Mouse (Mus musculus) E14TG2a.4 (cell line): ENCODE measurements around the gene Ube2c.

Experiments used
- H3K27me3 ChIP-seq: 2 replicates; pipeline ENCODE4 v1.6.1; 2014; ENCODE audit warnings: low read length, control low read depth; ENCODE audit not compliant: insufficient read depth
- H3K36me3 ChIP-seq: 2 replicates; pipeline ENCODE4 v1.6.1; 2014; ENCODE audit warnings: low read length, control low read depth; ENCODE audit not compliant: insufficient read depth
- H3K4me1 ChIP-seq: replicated peaks from 2 replicates; pipeline ENCODE4 v1.6.1; 2014; ENCODE audit warnings: low read depth, low read length, control low read depth
- H3K4me3 ChIP-seq: replicated peaks from 2 replicates; pipeline ENCODE4 v1.5.1; 2014; ENCODE audit warnings: mild to moderate bottlenecking, low read length
- H3K9me3 ChIP-seq: 2 replicates; pipeline ENCODE4 v1.6.1; 2014; ENCODE audit warnings: low read length, control low read depth
- CTCF ChIP-seq: conservative IDR thresholded peaks from 2 replicates; pipeline ENCODE4 v1.5.1; 2014; ENCODE audit warnings: low read length
- NANOG ChIP-seq: IDR thresholded peaks from 2 replicates; pipeline ENCODE4 v1.6.1; 2014; ENCODE audit warnings: borderline replicate concordance, low read length, mixed read lengths
- POU5F1 ChIP-seq: IDR thresholded peaks from 2 replicates; pipeline ENCODE4 v1.6.1; 2014; ENCODE audit warnings: low read length, borderline replicate concordance

Gene Ube2c

DNA sequence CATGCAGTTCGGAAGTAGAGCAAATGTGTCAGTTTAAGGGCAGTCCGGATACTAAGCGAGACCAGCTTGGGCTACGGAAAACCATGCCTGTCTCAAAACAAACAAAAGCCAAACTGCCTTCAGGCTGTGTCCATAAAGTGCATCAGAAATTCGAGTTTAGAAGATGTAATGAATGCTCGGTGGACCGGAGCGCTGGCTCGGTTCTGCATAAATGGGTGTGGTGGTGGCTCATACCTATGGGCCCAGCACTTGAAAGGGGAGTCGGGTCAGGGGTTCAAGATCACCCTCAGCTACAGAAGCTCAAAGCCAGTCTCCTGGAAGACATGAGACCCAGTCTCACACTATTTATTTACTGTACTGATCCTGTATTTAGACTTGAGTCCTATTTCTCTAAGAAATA, 18.1 kb downstream of the Ube2c start:
- Histone ChIP-seq H3K4me3 (no peak overlapping the region), H3K4me1 (peaks cover 75% of the 10 kb centered on the region), H3K36me3 (peaks cover 36% of the 10 kb centered on the region), H3K9me3 (no peaks in the 10 kb centered on the region), H3K27me3 (peaks cover 17% of the 10 kb centered on the region)
- no peak for TF ChIP-seq POU5F1
- no peak for TF ChIP-seq CTCF
- TF ChIP-seq NANOG = no peak

- Histone ChIP-seq H3K36me3 (peaks cover 43% of the 10 kb centered on the region), H3K9me3 (no peaks in the 10 kb centered on the region), H3K4me1 (peaks cover 82% of the 10 kb centered on the region), H3K27me3 (peaks cover 17% of the 10 kb centered on the region), H3K4me3 (peak overlapping the region; percentile 27)
- TF ChIP-seq CTCF (no peak), NANOG (no peak), POU5F1 (no peak)
These were observed 18.7 kb downstream of the Ube2c start for GRCm38 (mm10) chr2:164788411-164788810.

DNA sequence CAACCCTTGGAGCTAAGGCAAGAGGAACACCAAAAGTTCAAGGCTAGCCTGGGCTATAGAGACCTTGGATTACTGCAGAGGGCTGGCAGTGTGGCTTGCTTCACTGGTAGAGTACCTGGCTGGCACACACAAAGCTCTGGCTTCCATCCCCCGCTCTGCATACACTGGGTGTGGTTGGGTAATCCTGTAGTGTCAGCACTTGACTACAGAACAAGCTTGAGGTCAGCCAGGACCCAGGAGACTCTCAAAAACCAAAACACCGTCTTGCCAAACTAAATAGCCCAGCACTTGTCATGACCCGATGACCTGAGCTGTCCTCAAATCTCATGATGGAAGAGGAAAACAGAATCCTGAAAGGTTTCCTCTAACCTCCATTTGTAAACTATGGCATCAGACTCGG, 20.8 kb downstream of the Ube2c start:
- peaks cover 61% of the 10 kb centered on the region for H3K36me3 ChIP-seq
- H3K9me3 ChIP-seq = no peaks in the 10 kb centered on the region
- H3K4me1 ChIP-seq = peaks cover 92% of the 10 kb centered on the region
- TF ChIP-seq NANOG = no peak
- H3K4me3 ChIP-seq = no peak overlapping the region
- peaks cover 9% of the 10 kb centered on the region for H3K27me3 ChIP-seq

- peaks cover 91% of the 10 kb centered on the region for H3K4me1 ChIP-seq
- no peaks in the 10 kb centered on the region for H3K9me3 ChIP-seq
- H3K4me3 ChIP-seq = peak overlapping the region; percentile 53
- peaks cover 75% of the 10 kb centered on the region for H3K36me3 ChIP-seq
- peaks cover 3% of the 10 kb centered on the region; the same call in 1 of the 2 replicates for H3K27me3 ChIP-seq
- TF ChIP-seq POU5F1 (no peak), CTCF (no peak), NANOG (no peak)
These were observed 22.2 kb downstream of the Ube2c start for GRCm38 (mm10) chr2:164791841-164792261.

- Histone ChIP-seq H3K36me3 (peaks cover 82% of the 10 kb centered on the region), H3K4me1 (peaks cover 85% of the 10 kb centered on the region), H3K27me3 (no peaks in the 10 kb centered on the region), H3K9me3 (no peaks in the 10 kb centered on the region), H3K4me3 (peak overlapping the region; percentile 53)
- no peak for TF ChIP-seq NANOG
- TF ChIP-seq POU5F1 = no peak
- no peak for TF ChIP-seq CTCF
These were observed 22.9 kb downstream of the Ube2c start for GRCm38 (mm10) chr2:164792400-164793190.

DNA sequence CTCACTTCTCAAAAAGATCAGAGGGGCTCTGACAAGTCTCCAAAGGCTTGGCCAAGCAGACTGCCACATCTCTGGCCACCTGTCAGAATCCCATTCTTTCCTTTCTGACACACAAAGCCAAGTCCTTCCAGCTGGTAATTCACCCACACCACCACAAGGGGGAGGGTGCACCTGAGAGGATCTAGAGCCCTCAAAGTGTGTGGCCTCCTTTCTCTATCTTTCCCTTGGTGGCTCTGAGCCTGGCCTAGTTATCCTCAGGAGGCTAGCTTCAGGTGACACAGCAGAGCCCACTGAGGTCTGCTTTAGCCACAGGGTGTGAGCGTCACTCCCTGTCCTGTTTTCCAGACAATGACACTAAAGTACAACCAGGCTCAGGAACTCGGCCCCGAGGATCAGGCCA, 23.5 kb downstream of the Ube2c start:
- no peak overlapping the region; the same call in 1 of the 2 replicates for H3K4me3 ChIP-seq
- H3K36me3 ChIP-seq = peaks cover 88% of the 10 kb centered on the region
- H3K9me3 ChIP-seq = no peaks in the 10 kb centered on the region
- peaks cover 80% of the 10 kb centered on the region for H3K4me1 ChIP-seq
- H3K27me3 ChIP-seq = no peaks in the 10 kb centered on the region
- TF ChIP-seq CTCF (peak; percentile 96), NANOG (no peak)

- Histone ChIP-seq H3K36me3 (peaks cover 89% of the 10 kb centered on the region), H3K4me1 (peaks cover 75% of the 10 kb centered on the region), H3K27me3 (no peaks in the 10 kb centered on the region), H3K9me3 (no peaks in the 10 kb centered on the region), H3K4me3 (no peak overlapping the region)
- TF ChIP-seq POU5F1 = no peak
- no peak for TF ChIP-seq CTCF
- TF ChIP-seq NANOG = no peak
These were observed 24.1 kb downstream of the Ube2c start for GRCm38 (mm10) chr2:164793772-164794171.

GRCm38 (mm10) chr2:164794293-164794692, 24.6 kb downstream of the Ube2c start:
- no peaks in the 10 kb centered on the region for H3K27me3 ChIP-seq
- H3K4me3 ChIP-seq = no peak overlapping the region
- H3K36me3 ChIP-seq = peaks cover 90% of the 10 kb centered on the region
- TF ChIP-seq POU5F1 (no peak), CTCF (peak; percentile 93)
- H3K4me1 ChIP-seq = peaks cover 72% of the 10 kb centered on the region
- H3K9me3 ChIP-seq = no peaks in the 10 kb centered on the region

GRCm38 (mm10) chr2:164795868-164796267, 26.2 kb downstream of the Ube2c start:
- TF ChIP-seq POU5F1 = no peak
- TF ChIP-seq NANOG = no peak
- TF ChIP-seq CTCF = no peak

More at GRCm38 (mm10) chr2:164795868-164796267, 26.2 kb downstream of the Ube2c start:
- peaks cover 97% of the 10 kb centered on the region for H3K36me3 ChIP-seq
- no peak overlapping the region for H3K4me3 ChIP-seq
- peaks cover 72% of the 10 kb centered on the region for H3K4me1 ChIP-seq
- no peaks in the 10 kb centered on the region for H3K9me3 ChIP-seq
- H3K27me3 ChIP-seq = no peaks in the 10 kb centered on the region
